Mouse (Mus musculus) spleen, adult 2 months (tissue): Measurements from ENCODE around the gene Nckap5.

Source experiments
- CTCF ChIP-seq: fragments of 200-500 bp; IDR thresholded peaks from 2 replicates; pipeline ENCODE4 v1.5.1; 2011; ENCODE audit warnings: mild to moderate bottlenecking, inconsistent platforms; ENCODE audit not compliant: insufficient read depth, insufficient read length, insufficient replicate concordance; ENCODE audit errors: extremely low read depth
- POLR2A ChIP-seq: fragments of 200-500 bp; IDR thresholded peaks from 2 replicates; pipeline ENCODE4 v1.6.1; 2011; ENCODE audit warnings: low read depth, low read length, inconsistent platforms

GRCm38 (mm10) chr1:125943305-125943704, 887.3 kb downstream of the Nckap5 start:
- TF ChIP-seq POLR2A (no peak), CTCF (no peak)
